Mouse (Mus musculus) mouse embryonic stem cell (cell line): ENCODE measurements around the gene Efnb1.

Experiments used
- in situ Hi-C, 2 experiments: fragments of 300-500 bp; cut with MboI; formaldehyde crosslinking; loops; 1 replicate in 1 of 2; 3 replicates in 1 of 2; pipeline ENCODE4 v1.14.3; 2019 to 2020; ENCODE audit warnings: low sequenced_read_pairs in 2 of 2, low pct_unique_long_range_greater_than_20kb in 1 of 2, mixed read lengths in 1 of 2; ENCODE audit not compliant: unreplicated experiment in 1 of 2

The Efnb1 gene

DNA sequence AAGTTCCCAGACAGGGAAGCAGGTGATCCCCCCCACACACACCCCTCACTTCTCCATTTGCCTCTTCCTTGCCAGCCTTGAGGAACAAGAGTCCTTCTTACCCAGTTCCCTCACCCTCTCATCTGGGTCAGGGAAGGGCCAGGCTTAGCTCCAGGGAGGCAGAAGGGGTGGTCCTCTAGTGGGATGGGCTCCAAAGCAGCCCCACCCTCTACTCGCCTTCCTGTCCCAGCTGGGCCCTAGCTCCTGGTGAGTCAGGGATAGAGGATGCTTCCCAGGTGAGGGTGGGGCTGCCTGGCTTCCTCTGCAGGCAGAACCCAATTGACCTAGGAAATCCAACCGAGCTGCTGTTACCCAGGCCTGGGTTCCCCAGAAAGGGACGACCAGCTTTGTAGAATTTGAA is 14.8 kb downstream of the Efnb1 start:
- in situ Hi-C loops: no loop called here

DNA sequence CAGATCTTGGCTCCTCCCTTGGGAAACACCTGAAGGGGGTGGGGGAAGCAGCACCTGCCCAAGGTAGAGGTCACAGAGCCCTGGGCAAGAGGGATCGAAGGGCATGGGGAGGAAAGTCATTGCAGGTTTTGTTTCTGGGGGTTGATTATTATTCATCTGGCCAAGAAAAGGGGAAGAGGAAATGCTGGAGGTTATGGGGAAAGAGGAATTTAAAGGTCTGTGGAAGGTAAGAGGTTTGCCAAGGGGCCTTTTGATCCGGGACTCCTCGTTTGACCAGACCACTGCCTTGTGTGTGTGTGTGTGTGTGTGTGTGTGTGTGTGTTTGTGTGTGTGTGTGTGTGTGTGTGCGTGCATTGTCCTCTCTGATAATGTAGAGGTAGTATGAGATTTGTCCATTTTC is 15.5 kb downstream of the Efnb1 start:
- in situ Hi-C loops: no loop called here

DNA sequence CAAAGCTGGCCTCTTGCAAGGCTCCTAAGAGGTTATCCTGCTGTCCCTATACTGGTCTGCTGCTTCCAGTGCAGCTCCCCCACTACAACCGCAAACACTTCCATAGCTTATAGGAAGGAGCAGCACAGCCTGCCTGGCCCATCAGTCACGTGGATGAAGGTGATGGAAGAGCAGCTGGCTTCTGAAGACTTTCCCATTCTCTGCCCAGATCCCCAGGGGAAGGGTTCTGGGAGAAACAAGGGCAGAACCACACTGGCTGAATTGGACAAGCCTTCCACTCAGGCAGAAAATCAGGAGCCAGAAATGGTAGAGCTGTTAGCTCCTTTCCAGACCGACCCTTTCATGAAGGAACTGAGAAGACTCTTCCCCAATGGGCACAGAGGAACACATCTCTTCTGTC is 16.2 kb downstream of the Efnb1 start:
- in situ Hi-C loops: no loop called here

DNA sequence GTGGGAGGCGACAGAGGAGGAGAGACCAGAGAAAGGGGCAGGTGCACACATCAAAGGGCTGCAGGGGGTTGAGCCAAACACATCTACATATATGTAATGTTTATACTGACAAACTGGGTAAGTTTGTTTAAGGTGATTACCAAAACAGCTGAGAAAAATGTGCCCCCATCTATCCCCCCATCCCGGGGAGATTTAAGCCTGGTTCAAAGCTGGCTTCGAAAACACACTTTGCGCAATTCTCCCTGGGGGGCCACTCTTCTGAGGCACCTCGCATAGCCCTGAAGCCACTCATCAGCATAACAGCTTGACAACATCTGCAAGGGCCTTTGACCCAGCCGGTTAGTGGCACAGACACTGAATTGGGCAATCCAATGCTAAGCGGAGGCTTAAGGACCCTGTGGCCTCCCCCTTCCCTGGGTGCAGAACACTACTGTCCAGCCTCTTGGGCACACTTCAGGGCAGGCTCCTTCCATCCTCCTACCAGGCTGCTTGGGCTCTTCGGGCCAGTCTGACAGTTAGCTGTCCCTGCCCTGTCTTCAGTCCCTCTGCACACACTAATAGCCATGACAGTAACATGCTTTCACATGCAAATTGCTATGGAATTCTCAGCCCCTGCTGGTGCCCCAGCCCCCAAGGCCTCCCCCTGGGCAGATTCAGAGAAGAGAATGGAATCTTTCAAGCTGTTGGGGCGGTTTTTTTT is 16.8 kb downstream of the Efnb1 start:
- in situ Hi-C loops: no loop called here

DNA sequence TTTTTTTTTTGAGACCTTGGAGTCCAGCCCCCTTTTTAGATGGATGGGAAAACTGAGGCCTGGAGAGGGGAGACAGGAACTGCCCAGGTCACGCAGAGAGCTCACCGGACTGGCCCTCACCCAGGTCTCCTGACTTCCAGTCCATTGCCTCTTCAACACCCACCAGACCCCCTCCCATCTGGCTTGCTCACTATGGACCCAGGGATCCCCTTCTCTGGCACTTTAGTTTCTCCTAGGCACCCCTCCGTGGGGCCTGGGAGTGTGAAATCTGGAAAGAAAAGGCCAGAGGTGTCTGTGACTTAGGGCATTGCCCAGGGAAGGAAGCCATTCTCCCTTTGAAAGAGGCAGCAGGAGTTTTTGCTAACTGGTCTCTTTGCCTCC is 17.3 kb downstream of the Efnb1 start:
- in situ Hi-C loops: no loop called here

DNA sequence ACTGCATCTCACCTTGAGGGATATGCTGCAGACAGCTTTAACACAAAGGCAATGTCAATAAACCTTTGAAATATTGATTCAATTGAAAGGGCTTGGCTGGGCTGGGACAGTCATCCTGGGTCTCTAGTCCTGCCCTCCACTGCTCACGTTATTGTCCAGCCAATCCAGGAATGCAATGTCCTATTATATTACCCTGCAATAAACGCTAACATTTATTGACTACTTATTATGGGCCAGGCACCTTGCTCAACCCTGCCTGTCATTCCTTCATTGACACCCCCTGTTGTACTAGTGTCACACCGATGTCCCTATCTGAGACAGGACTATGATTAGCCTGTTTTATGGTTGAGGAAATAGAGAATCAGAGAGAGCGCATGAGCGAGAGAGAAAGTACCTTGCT is 18.4 kb downstream of the Efnb1 start:
- in situ Hi-C loops: no loop called here

DNA sequence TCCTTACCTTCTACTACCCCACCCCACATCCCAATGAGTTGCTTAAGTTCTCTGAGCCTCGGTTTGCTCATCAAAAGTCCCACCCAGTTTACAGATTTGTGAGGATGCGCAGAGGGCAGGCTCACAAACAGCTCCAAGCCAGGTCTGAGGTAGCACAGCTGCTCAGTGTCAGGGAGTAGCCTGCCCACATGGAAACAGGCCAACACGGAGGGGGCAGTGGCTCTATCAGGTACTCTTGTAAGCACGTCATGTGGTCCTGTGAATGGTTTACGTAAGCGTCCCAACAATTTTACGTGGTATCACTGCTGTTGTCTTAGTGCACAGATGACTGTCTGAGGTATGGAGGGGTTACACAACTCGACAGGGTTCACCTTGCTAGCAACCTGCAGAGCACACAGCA is 23.1 kb downstream of the Efnb1 start:
- in situ Hi-C loops: no loop called here

DNA sequence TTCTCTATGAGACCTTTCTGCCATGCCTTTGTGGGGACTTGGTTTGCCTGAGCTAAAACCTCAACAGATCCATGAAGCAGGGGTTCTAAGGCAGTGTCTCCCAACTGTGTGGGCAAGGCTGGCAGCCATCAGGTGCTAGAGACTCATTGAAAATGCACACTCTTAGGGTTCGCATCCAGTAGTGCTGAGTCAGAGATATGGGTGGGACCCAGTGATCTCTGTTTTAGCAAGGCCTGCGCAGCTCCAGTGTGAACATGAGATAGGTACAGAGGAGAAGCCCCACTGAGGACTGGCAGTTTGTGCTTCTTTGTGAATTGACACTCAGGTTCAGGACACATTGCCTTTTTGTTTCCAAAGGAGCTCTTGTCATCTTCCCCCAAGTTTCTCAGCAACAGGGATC is 28.2 kb downstream of the Efnb1 start:
- in situ Hi-C loops: no loop called here

DNA sequence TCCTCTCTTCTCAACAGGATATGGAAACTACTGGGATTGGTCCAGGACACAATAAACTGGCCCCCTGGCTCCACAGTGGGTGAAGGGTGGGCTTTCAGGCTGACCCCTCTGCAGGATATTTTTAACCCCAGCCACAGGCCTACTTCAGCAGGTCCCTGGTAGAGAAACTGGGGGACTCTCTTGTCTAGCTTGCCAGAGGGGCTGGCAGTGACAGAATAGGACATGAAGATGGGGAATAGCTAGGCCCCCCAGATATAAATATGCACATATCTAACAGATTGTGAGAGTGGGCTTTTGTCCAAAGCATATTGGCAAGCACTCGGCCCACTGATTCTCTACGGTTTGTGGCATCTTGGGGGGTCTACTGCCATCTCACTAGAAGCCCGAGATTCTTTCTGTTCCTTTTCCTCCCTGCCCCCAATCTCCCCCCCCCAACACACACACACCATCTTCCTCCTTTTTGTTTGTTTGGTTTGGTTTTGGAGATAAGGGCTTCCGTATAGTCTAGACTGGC is 29.0 kb downstream of the Efnb1 start:
- in situ Hi-C loops: no loop called here

DNA sequence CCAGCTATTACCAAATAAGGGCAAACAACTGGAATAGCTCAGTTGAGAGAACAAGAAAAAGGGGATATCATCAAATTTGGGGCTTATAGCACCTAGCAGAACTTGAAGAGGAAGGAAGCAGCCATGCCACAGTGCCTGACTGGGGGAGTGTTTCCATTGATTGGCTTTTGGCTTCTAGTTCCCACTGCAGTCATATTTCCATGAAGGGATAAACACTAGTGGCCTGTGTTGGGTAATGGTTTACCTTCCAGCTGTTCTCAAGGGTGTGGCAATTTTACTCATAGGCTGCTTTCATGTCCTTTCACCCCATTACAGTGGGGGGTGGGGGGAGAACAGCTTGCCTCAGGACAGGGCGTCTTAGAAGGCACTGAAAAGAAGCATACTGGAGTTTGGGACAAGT is 31.1 kb downstream of the Efnb1 start:
- in situ Hi-C loops: no loop called here

DNA sequence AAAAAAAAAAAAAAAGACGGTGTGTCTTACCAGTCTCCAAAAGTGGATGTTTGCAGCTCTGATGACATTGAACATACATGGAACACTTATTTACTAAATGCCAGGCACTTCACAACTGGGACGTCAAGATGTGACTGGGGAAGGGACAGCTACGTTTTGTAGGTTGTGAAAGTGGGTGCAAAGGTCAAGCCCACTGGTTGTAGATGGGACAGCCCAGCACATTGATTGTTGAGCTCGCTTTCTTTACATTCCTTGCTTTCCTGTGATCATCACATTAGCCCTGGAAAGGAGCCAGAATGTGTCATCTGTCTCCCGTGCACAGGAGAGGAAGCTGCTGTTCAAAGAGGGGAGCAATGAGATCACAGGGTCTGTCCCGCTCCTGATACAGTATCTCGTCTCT is 31.6 kb downstream of the Efnb1 start:
- in situ Hi-C loops: no loop called here

DNA sequence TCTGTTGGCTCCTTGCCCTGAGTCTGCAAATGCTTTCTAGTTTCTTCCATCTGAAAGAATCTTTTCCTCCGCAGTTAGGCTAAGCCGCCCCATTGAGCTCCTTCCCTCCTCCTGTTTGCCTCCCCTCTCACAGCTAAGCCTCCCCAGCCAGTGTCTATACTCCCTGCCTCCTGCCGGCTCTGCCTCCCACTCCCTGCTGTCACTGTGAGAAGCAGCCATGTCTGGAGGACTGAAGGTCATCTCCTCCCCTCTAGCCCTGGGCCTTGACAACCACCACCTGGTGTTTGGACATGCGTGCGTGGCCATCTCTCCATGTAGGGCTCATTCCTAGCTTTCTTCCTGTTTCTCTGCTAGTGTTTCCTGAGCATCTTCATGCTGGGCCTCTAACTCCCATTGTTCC is 36.4 kb downstream of the Efnb1 start:
- in situ Hi-C loops: no loop called here

DNA sequence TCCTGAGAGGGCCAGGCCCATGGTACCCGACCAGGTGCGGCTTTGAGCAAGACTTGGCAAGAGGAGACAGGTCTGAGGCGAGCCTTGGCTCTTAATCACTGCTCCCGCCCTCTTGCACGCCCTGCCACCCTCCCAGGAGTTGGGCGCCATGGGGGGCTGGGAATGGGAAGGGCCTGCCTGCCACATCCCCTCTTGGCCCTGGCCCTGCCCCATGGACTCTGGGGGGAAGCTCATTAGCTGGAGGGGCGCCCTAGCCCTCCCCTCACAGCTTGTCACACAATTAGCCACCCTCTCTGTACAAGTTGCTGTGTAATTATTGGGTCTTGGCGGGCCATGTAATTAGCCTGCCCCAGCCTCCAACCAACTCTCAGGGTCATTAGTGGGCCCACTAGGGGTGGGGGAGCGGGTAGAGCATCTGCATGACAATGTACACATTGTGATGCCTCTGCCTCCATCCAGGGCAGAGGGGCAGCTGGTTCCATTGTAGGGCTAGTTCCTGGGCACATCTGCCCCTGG is 49.2 kb downstream of the Efnb1 start:
- in situ Hi-C loops: no loop called here

DNA sequence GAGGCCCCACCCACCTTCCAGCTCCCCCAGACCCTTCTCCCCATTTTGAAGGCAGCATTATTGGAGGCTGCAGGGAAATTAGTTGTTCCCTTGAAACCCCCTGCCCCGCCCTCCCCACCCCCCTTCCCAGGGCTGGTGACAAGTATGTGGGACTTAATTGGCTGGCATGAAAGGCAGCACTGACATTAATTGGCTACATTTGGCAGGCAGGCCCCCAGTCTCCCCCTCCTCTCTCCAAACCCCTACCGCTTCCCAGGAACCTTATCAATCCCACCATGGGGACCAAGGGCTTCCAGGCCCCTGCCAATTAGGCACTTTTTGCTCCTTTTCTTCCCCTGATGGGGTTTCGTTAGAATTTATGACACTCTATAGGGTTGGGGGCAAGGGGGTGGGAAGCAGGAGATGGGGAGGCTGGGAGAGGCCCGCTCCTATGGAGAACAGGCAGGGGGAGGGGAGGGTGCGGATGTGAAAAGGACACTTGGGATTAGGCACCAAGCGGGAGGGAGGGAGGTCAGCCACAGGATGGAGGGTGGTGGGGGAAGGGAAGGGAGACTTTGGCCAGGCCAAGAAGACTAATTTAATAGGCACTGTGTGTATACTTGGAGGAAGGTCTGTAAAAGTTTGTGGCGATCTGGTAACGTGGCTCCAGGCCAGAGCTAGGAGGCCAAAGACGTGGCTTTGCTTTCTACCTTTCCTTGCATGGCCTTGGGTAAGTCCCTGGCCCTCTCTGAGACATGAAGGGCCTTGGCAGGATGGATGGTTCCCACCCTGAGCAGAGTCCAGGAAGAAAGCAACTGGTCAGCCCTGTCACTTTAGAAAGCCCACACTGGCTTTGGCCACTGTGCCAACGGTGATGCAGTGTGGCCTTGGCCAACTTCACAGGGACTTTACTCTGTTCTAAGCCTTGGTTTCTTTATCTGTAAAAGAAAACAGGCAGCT is 50.8 kb downstream of the Efnb1 start:
- in situ Hi-C loops: no loop called here

DNA sequence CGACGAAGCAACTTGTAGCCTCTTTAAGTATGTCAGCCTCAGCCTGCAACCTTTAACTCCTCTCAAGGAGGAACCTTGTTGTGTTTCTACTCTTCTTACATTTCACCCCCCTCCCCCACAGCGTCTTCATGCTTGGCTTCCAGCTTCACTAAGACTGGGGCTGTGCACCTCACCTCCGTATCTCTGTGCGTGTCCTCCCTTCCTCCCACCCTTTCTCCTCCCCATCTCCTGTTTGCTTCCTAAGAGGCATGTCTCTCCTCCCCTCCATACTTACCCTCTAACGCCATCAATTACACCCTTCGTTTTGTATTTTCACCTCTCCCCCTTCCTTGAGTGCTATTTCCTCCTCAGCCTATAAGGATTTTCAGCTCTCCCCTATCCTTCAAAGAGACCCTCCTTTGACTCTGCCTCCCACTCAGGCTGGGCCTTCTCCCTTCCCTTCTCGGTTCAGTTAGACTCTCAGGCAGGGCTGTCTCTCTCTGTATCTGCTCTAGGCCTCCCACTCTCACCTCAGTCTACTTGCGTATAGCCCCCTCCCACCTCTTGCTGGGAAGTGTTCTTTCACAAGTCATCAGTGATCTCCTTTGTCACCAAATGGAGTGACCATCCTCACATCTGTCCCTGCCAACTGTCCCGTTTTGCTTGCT is 55.6 kb downstream of the Efnb1 start:
- in situ Hi-C loops: no loop called here

DNA sequence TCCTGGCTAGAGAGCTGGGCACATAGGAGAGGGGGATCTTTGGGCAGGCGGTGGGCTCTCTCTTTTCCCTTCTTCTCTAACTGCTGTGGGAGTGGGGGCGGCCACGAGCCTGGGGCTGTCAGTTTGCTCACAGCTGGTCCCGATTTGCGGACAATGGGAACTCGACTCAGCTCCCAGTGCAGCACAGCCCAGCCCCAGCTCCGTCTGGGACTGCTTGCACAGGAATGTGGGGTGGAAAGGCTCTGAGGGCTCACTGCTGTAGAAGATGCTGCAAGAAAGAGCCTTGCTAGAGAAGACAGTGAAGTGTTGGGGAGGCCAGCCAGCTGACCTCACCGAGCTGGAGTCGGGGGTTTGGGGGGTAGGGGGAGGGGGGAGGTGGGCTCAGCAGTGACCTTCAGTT is 61.0 kb downstream of the Efnb1 start:
- in situ Hi-C loops: no loop called here

DNA sequence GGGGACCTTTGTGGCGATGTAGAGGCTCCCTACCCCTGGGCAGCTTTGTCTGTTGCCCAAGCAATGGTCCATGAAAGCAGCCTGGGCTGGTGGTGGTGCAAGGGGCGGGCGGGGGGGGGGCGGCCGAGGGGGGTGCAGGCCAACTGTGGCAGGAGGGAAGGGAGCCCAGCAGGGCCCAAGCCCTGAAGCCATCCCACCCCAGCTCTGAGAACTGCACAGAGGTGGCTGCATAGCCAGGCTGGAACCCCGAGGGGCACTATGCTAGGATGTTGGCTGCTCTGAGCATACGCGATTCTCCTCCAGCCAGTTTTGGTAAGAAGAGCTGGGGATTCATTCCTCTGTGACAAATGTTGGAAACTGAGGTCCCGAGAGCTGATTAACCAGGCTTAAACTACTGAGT is 62.6 kb downstream of the Efnb1 start:
- in situ Hi-C loops: no loop called here
